Mouse (Mus musculus) CH12.LX (cell line): ENCODE measurements around the gene Mmp9. TPM values are rescaled to one million over a fixed set of nuclear protein-coding genes. Genes with fewer than 3 reads are reported as not detected.
A peak's percentile ranks its signal among the peaks of the same experiment; 100 is the strongest.

Experiments used
- DNase-seq: peaks from one replicate; pipeline ENCODE4 v3.0.0-alpha.2; 2013; ENCODE audit errors: extremely low read depth
- H3K27ac ChIP-seq: 2 replicates; pipeline ENCODE4 v1.5.1; 2012; ENCODE audit warnings: low read depth, mild to moderate bottlenecking, control low read depth, moderate library complexity; ENCODE audit not compliant: insufficient read depth
- H3K27me3 ChIP-seq: replicated peaks from 2 replicates; pipeline ENCODE3; 2012; ENCODE audit warnings: inconsistent platforms
- H3K36me3 ChIP-seq, 2 experiments: replicated peaks in 1 of 2; 2 replicates each; pipeline versions ENCODE3 to v1.6.1; 2012; ENCODE audit warnings: inconsistent platforms in 1 of 2, low read length in 1 of 2, mild to moderate bottlenecking in 1 of 2, mixed read lengths in 1 of 2, moderate library complexity in 1 of 2; ENCODE audit not compliant: control insufficient read depth in 1 of 2, insufficient read depth in 1 of 2
- H3K4me1 ChIP-seq, 2 experiments: 2 replicates each; pipeline ENCODE4 v1.6.1; 2012; ENCODE audit warnings: inconsistent platforms in 1 of 2, moderate library complexity in 1 of 2; ENCODE audit not compliant: insufficient read depth in 2 of 2, control insufficient read depth in 1 of 2
- H3K4me2 ChIP-seq: 2 replicates; pipeline ENCODE4 v1.6.1; 2012; ENCODE audit warnings: low read depth, mild to moderate bottlenecking, control low read depth; ENCODE audit not compliant: poor library complexity, insufficient read depth, severe bottlenecking
- H3K4me3 ChIP-seq, 3 experiments: fragments of 150-350 bp in 1 of 3; sonication (generic) in 1 of 3; replicated peaks in 1 of 3; 2 replicates each; pipeline versions ENCODE3 to v1.5.1; 2011 to 2012; ENCODE audit warnings: low read depth in 2 of 3, low read length in 2 of 3, mild to moderate bottlenecking in 2 of 3, moderate library complexity in 2 of 3, control low read depth in 1 of 3, improper control_type of control experiment in 1 of 3, inconsistent platforms in 1 of 3, mixed read lengths in 1 of 3; ENCODE audit not compliant: poor library complexity in 1 of 3
- H3K79me2 ChIP-seq: replicated peaks from 2 replicates; pipeline ENCODE4 v1.6.1; 2012; ENCODE audit warnings: mild to moderate bottlenecking, moderate library complexity; ENCODE audit not compliant: control insufficient read depth, poor library complexity, insufficient read depth, severe bottlenecking; ENCODE audit errors: extremely low read depth
- H3K9ac ChIP-seq: 2 replicates; pipeline ENCODE4 v1.6.1; 2012; ENCODE audit warnings: low read depth, mild to moderate bottlenecking, control low read depth, moderate library complexity; ENCODE audit not compliant: insufficient read depth
- H3K9me3 ChIP-seq: replicated peaks from 2 replicates; pipeline ENCODE3; 2012; ENCODE audit warnings: low read length, inconsistent platforms, mixed read lengths
- GABPA ChIP-seq: IDR thresholded peaks from 2 replicates; pipeline ENCODE4 v1.6.1; 2012; ENCODE audit warnings: low read depth, low read length, improper control_type of control experiment, inconsistent platforms; ENCODE audit not compliant: insufficient replicate concordance
- HCFC1 ChIP-seq: IDR thresholded peaks from 2 replicates; pipeline ENCODE4 v1.6.1; 2012; ENCODE audit warnings: low read depth, mild to moderate bottlenecking, inconsistent platforms, low read length, improper control_type of control experiment
- IRF4 ChIP-seq: IDR thresholded peaks from 2 replicates; pipeline ENCODE4 v1.6.1; 2014; ENCODE audit warnings: low read depth, mild to moderate bottlenecking, inconsistent platforms, low read length, improper control_type of control experiment
- JUND ChIP-seq: conservative IDR thresholded peaks from 2 replicates; pipeline ENCODE4 v1.6.1; 2011; ENCODE audit warnings: low read depth, low read length, improper control_type of control experiment
- MAFK ChIP-seq: IDR thresholded peaks from 2 replicates; pipeline ENCODE4 v1.6.1; 2011; ENCODE audit warnings: low read length, improper control_type of control experiment; ENCODE audit not compliant: insufficient replicate concordance
- MXI1 ChIP-seq: IDR thresholded peaks from 2 replicates; pipeline ENCODE4 v1.6.1; 2011; ENCODE audit warnings: mild to moderate bottlenecking, low read depth, low read length, improper control_type of control experiment
- POLR2A ChIP-seq: IDR thresholded peaks from 2 replicates; pipeline ENCODE4 v1.6.1; 2011; ENCODE audit warnings: low read depth, mild to moderate bottlenecking, improper control_type of control experiment, low read length
- RAD21 ChIP-seq: IDR thresholded peaks from 2 replicates; pipeline ENCODE4 v1.6.1; 2011; ENCODE audit warnings: low read depth, mild to moderate bottlenecking, low read length, improper control_type of control experiment, moderate library complexity
- RCOR1 ChIP-seq: conservative IDR thresholded peaks from 2 replicates; pipeline ENCODE4 v1.6.1; 2012; ENCODE audit warnings: low read depth, mild to moderate bottlenecking, inconsistent platforms, low read length, improper control_type of control experiment
- USF1 ChIP-seq: IDR thresholded peaks from 2 replicates; pipeline ENCODE4 v1.6.1; 2014; ENCODE audit warnings: low read depth, mild to moderate bottlenecking, inconsistent platforms, low read length, improper control_type of control experiment
- USF2 ChIP-seq: conservative IDR thresholded peaks from 2 replicates; pipeline ENCODE4 v1.6.1; 2011; ENCODE audit warnings: low read depth, low read length, improper control_type of control experiment
- ZKSCAN1 ChIP-seq: IDR thresholded peaks from 2 replicates; pipeline ENCODE4 v1.6.1; 2012; ENCODE audit warnings: low read depth, inconsistent platforms, low read length, improper control_type of control experiment, borderline replicate concordance
- ZMIZ1 ChIP-seq: IDR thresholded peaks from 2 replicates; pipeline ENCODE4 v1.6.1; 2012; ENCODE audit warnings: low read depth, mild to moderate bottlenecking, inconsistent platforms, low read length, improper control_type of control experiment
- ZNF384 ChIP-seq: IDR thresholded peaks from 2 replicates; pipeline ENCODE4 v1.6.1; 2012; ENCODE audit warnings: low read depth, low read length, improper control_type of control experiment, inconsistent platforms
- dilution Hi-C: fragments of 300-500 bp; cut with MboI; formaldehyde crosslinking; loops from 2 replicates; pipeline ENCODE4 v1.14.3; 2020; ENCODE audit warnings: low sequenced_read_pairs; ENCODE audit not compliant: extremely low pct_unique_long_range_greater_than_20kb, extremely low pct_ligation_motif_present
- in situ Hi-C: fragments of 300-500 bp; cut with MboI; formaldehyde crosslinking; loops from 3 replicates; pipeline ENCODE4 v1.14.3; 2019; ENCODE audit warnings: low sequenced_read_pairs, low pct_ligation_motif_present, low pct_unique_long_range_greater_than_20kb, mixed read lengths
- polyA plus RNA-seq: library from polyadenylated mRNA; unstranded; fragments of >175 nt; gene quantifications from 2 replicates; pipeline ENCODE4 v1.2.1, GENCODE M21; 2012; ENCODE audit warnings: low read depth; ENCODE audit not compliant: insufficient read length
- total RNA-seq, 2 experiments: library from RNA; depleted of rRNA; stranded (reverse); fragments of 300-350 nt in 1 of 2; fragments of >200 nt in 1 of 2; gene quantifications; 2 replicates each; pipeline ENCODE4 v1.2.3; 2012 to 2014

Gene Mmp9
- total and polyA plus RNA-seq, 3 experiments = not detected

DNA sequence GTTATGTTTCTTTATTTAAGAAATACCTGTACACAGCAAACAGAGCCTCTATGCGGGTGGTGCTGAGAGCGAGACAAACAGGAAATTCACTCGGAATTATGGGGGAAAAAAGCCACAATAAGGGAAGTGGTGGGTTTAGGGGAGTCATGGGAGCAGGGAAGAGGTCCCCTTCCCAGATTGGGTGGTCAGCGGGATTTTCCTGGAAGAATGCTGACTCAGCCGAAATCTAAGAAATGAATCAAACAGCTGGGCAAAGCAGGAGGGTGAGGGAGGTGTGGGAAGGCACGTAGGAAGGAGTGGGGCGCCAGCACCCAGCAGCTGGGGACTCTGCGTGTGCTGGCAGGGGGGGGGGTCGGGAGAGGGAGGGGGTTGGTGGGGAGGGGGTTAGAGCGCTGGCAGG is 7.0 kb upstream of the Mmp9 start:
- no peaks in the 10 kb centered on the region for H3K9me3 ChIP-seq
- H3K36me3 ChIP-seq = no peaks in the 10 kb centered on the region
- H3K9ac ChIP-seq = no peak overlapping the region
- no peak overlapping the region for H3K4me3 ChIP-seq
- H3K79me2 ChIP-seq = no peaks in the 10 kb centered on the region
- H3K27me3 ChIP-seq = peaks cover 31% of the 10 kb centered on the region
- no peak overlapping the region for H3K27ac ChIP-seq
- TF ChIP-seq MAFK (peak; percentile 93), MXI1 (no peak)
- no peaks in the 10 kb centered on the region for H3K4me1 ChIP-seq
- dilution Hi-C loops = no loop called here
- in situ Hi-C loops = no loop called here
- DNase-seq = no peak
- no peak overlapping the region for H3K4me2 ChIP-seq

DNA sequence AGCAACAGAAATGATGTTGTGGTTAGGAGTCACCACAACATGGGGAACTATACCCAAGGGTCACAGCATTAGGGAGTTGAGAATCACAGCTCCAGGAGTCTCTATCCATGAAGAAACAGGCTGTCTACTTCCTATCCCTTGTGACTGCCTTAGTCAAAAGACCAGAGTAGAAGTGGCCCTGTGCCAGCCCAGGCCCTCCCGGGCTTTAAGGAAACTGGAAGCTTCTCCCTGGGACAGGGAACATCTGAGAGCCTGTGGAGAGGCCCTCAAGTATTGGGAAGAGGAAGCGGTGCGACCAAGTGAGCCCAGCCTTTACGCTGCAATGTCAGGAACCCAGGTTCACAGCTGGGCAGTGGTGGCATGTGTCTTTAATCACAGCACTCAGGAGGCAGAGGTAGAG is 4.6 kb upstream of the Mmp9 start:
- in situ Hi-C loops (no loop called here), dilution Hi-C loops (no loop called here)
- peaks cover 31% of the 10 kb centered on the region for H3K27me3 ChIP-seq
- H3K79me2 ChIP-seq = no peaks in the 10 kb centered on the region
- H3K9me3 ChIP-seq = no peaks in the 10 kb centered on the region
- peaks cover 0 to 4% of the 10 kb centered on the region in 2 experiments; a peak in 1 of 4 replicates for H3K4me1 ChIP-seq
- H3K4me3 ChIP-seq = no peak overlapping the region
- no peak overlapping the region for H3K27ac ChIP-seq
- no peak overlapping the region for H3K9ac ChIP-seq
- TF ChIP-seq POLR2A = no peak
- no peak for TF ChIP-seq ZNF384
- no peak for TF ChIP-seq ZKSCAN1
- TF ChIP-seq RAD21 = no peak
- TF ChIP-seq GABPA = no peak
- TF ChIP-seq ZMIZ1 = no peak
- no peak for TF ChIP-seq USF2
- no peak for TF ChIP-seq RCOR1
- no peak for TF ChIP-seq HCFC1
- TF ChIP-seq JUND = no peak
- TF ChIP-seq MXI1 = no peak
- TF ChIP-seq IRF4 = no peak
- no peak for TF ChIP-seq USF1
- no peaks in the 10 kb centered on the region for H3K36me3 ChIP-seq
- H3K4me2 ChIP-seq = no peak overlapping the region
- DNase-seq = no peak
